Mouse (Mus musculus) T-helper 1 cell (primary cell): ENCODE data around the gene Pnlip.

Experiments used
- in situ Hi-C: fragments of 300-600 bp; cut with MboI, MseI; formaldehyde crosslinking; loops from one replicate; pipeline ENCODE4 v1.15.1; 2025; ENCODE audit warnings: high pct_unique_total_duplicates

Gene Pnlip

GRCm38 (mm10) chr19:58720439-58720838, 68.1 kb downstream of the Pnlip start:
- in situ Hi-C loops, result no loop called here

- in situ Hi-C loops, result no loop called here
Measured at GRCm38 (mm10) chr19:58726551-58726950, 74.3 kb downstream of the Pnlip start.

GRCm38 (mm10) chr19:58727756-58728155, 75.5 kb downstream of the Pnlip start:
- in situ Hi-C loops, result no loop called here

GRCm38 (mm10) chr19:58728445-58729031, 76.2 kb downstream of the Pnlip start, which contains the start of gene Pnliprp1:
Gene Pnliprp1, plus strand, starts transcription at chr19:58728887.
- in situ Hi-C loops, result no loop called here
